Mouse (Mus musculus): Measurements from ENCODE around the gene Ttc25.
"Not testable (repeated sequence)": the region's sequence is repeated elsewhere in the genome, so short reads cannot be mapped to it uniquely, and the experiment has no call there.

The Ttc25 gene

DNA sequence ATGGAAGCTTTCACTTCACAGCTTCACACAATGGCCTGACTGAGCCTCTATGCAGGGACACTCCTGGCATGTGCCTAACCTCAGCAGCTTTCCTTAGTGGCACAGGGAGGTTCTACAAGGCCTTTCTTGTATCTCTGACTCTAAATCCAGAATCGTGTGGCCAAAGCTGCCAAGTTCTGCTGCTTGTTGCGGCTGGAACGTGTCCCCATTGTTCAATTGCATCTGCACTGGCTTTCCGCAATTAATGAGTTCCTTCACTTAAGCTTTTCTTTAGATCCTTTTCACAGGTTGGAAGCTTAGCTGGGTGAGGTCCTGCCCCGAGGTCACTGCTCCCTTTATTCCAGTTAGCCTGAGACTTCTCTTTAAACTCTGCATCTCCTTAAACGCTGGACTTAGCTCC lies 11.5 kb upstream of the Ttc25 start:
- DNase-seq: no peak

DNA sequence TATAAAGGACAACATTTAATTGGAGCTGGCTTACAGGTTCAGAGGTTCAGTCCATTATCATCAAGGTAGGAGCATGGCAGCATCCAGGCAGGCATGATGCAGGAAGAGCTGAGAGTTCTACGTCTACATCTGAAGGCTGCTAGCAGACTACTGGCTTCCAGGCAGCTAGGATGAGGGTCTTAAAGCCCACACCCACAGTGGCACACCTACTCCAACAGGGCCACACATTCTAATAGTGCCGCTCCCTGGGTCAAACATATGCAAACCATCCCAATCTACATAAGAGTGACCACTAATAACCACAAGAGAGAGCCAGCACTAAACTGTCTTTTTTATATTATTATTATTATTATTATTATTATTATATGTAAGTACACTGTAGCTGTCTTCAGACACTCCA lies 11.0 kb upstream of the Ttc25 start:
- not testable (repeated sequence) for DNase-seq

GRCm38 (mm10) chr11:100534821-100535220 lies 10.6 kb upstream of the Ttc25 start:
- DNase-seq: not testable (repeated sequence)

GRCm38 (mm10) chr11:100535996-100536395 lies 9.4 kb upstream of the Ttc25 start:
- no peak for DNase-seq

GRCm38 (mm10) chr11:100536466-100536865 lies 8.9 kb upstream of the Ttc25 start:
- no peak for DNase-seq

DNA sequence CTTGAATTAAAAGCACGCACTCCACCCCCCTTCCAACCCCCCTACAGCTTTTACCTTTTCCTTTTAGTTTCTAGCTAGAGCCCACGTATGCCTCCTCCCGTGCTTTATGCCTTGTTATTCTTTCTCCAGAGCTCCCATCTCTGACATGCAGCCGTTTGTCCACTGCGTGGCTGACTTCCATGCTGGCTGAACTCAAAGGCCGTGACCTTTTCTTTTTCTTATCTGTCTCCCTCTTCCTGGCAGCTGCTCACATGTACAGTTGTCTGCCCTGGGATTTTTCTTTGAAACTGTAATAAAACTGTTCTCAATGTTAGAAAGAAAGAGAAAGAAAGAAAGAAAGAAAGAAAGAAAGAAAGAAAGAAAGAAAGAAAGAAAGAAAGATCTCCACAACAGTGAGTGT lies 4.4 kb upstream of the Ttc25 start:
- no peak for DNase-seq

- DNase-seq: no peak
Observed at GRCm38 (mm10) chr11:100541577-100541976, 3.8 kb upstream of the Ttc25 start.

DNA sequence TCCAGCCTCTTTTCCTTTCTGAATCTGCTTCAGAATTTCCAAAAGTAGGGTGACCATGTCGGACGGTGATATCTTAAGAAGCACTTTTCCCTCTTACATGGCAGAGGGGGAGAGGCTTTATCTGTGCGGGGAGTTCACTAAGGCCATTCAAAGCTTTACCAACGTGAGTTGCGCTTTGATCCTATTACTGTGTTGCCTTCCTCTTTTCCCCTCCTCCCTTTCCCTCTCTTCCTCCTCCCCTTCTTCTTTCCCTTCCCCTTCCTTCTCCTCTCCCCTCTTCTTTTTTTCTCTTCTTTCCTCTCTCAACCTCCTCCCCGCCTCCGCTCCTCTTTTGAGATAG lies 309 bp downstream of the Ttc25 start:
- no peak for DNase-seq

- DNase-seq: no peak
Observed at GRCm38 (mm10) chr11:100546955-100547354, 1.5 kb downstream of the Ttc25 start.

GRCm38 (mm10) chr11:100548141-100548540 lies 2.7 kb downstream of the Ttc25 start:
- DNase-seq: no peak

GRCm38 (mm10) chr11:100549466-100549865 lies 4.1 kb downstream of the Ttc25 start:
- DNase-seq: no peak

DNA sequence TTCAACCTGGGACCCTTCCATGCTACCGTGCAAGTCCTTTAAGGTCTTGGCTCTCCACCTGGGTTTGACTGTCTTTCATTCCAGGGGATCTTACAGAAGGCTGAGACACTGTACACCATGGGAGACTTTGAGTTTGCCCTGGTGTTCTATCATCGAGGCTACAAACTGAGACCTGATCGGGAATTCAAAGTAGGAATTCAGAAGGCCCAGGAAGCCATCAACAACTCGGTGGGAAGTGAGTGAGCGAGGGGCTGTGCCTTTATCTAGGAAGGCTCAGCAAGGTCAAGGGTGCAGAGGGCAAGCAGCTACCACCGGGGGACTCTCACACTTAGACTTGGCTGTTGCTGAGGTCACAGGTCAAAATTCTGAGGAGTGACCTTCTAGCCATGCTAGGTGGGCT lies 4.7 kb downstream of the Ttc25 start:
- no peak for DNase-seq

GRCm38 (mm10) chr11:100552842-100553241 lies 7.4 kb downstream of the Ttc25 start:
- no peak for DNase-seq

DNA sequence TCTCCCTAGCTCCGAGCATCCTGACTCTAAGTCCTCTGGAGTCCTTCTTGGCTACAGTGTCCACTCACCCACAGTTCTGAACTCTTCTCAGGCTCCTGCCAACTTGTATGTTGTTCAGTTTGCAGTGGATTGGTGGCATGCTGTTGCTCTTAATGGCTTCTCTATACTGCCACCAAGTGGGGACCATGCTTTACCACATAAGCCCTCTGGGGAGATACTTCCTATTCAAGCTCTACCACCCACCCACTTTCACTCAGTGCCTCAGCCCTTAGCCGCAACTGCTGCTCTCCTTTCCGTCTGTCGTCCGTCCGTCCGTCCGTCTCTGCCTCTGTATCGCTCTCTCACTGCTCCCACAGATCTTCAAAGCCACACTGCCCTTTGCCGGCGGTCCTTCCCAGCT lies 10.2 kb downstream of the Ttc25 start:
- DNase-seq: peak; percentile 58

- no peak for DNase-seq
Observed at GRCm38 (mm10) chr11:100557563-100557962, 12.2 kb downstream of the Ttc25 start.

- no peak for DNase-seq
Observed at GRCm38 (mm10) chr11:100559476-100559875, 14.1 kb downstream of the Ttc25 start.

- DNase-seq: no peak
Observed at GRCm38 (mm10) chr11:100561748-100562147, 16.3 kb downstream of the Ttc25 start.

DNA sequence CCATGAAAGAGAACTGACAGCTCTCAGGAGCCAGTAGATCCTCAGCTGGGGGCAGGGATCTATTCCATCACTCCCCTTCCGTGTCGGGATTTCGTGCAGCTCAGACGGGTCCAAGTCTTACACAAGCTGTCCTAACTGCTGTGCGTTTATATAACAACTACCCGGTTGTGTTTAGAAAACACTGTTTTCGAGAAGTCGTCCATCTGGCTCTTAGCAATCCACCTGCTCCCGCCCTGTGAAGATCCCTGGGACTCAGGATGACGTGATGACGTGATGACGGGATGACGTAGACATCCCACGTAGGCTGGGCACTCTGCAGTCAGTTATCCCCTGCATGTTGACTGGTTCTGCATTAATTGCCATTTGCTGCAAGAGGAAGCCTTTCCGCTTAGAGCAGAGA lies 18.9 kb downstream of the Ttc25 start:
- no peak for DNase-seq

DNA sequence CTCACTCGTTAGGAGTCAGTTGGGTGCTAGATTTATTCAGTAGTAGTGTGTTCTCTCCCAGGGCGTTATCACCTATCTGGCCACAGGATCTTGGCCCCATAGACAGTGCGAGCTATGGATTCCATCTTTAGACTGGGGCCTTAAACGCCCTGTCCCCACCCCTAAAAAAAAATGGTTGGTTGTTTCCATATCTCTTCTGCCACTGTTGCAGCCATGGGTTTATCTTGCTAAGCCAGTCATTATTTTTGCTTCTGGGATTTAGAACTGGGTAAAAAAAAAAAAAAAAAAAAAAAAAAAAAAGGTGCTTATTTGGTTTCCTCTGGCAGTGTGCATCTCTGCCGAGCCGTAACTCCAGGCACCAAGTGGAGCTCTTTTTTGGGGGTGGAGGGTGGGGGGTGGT lies 19.3 kb downstream of the Ttc25 start:
- DNase-seq: no peak

- DNase-seq: no peak
Observed at GRCm38 (mm10) chr11:100567229-100567628, 21.8 kb downstream of the Ttc25 start.

DNA sequence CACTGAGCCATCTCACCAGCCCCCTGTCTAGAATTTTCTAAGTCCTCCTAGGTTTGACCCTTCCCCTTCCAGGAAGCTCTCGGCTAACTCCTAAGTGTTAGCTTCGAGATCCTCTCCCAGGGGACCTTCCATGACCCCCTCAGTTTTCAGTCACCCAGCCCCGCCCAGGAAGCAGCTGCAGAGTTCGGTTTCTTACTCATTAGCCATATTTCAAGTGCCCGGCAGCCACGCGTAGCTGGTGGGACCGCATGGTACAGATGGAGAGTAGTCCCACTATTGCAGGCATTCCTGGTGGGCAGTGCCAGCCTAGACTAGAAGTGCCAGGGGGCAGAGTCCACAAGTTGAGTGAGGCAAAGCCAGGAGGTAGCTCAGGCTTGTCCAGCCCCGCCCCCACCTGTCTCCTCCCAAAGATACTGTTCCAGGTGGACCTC lies 22.4 kb downstream of the Ttc25 start:
- DNase-seq: peak; percentile 52

DNA sequence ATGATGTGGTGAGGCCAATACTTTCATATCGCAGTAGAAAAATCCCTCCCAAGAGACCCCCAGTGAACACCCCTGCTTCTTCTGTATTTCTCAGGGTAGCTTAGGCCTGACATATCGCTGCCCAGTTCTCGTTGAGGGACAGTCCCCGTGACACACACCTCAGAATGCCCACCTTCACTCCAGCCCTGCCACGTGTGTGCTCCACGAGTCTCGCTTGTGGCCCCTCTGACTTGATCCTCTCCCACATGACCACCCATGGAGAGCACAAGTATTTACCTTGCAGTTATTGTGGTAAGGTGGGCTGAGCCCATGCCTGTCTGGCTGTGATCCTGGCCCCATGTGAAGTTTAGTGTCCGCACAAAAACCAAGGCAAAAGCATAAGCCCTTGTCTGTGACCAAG lies 23.3 kb downstream of the Ttc25 start:
- DNase-seq: no peak

DNA sequence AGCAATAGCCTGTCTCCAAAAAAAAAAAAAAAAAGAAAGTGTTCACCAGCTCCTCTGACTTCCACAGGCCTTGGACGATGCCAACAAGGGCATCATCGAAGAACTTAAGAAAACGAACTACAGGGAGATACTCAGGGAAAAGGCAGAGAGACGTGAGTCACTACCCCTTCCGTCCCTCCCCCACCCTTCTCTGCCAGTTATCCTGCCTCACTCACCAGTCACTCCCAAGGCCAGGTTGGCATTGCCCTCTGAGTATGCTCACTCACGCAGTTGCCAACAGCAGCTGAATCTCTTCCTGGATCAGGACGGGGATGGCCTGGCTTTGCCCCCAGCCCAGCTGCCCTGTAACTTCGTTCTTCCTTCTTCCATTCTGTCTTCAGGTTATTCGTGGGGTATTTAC lies 24.4 kb downstream of the Ttc25 start:
- no peak for DNase-seq

- DNase-seq: peak; percentile 69
Observed at GRCm38 (mm10) chr11:100570430-100571201, 25.2 kb downstream of the Ttc25 start.

DNA sequence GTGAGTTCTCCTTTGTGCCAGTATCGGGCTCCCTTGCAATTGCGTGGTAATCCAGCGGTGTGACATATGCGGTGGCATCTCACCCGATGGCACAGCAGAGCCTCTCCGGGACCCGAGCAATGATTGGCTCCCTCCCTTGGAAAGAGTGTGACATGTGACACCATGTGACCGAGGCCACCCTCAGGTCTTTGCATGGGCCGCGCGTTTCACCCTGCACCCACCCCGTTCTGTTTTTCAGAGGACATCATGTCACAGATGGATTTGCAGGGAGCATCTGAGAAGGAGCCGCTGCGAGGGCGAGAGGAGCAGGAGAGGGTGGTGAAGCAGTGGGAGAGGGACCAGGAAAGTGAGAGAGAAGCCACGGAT lies 25.8 kb downstream of the Ttc25 start:
- no peak for DNase-seq

Data from kidney, adult 18-20 months (tissue).